Mouse (Mus musculus) liver, embryonic 14.5 days (tissue): ENCODE data around the gene Zfp536.

Source experiments
- CTCF ChIP-seq: IDR thresholded peaks from 2 replicates; pipeline ENCODE4 v1.5.1; 2016; ENCODE audit warnings: antibody characterized with exemption, low read depth, control low read depth
- EP300 ChIP-seq: IDR thresholded peaks from 2 replicates; pipeline ENCODE4 v1.6.1; 2016; ENCODE audit warnings: antibody characterized with exemption, low read depth

- TF ChIP-seq CTCF (no peak), EP300 (no peak)
Measured at GRCm38 (mm10) chr7:37475485-37475884, 298.0 kb downstream of the Zfp536 start.
